In the genomic region with DNA sequence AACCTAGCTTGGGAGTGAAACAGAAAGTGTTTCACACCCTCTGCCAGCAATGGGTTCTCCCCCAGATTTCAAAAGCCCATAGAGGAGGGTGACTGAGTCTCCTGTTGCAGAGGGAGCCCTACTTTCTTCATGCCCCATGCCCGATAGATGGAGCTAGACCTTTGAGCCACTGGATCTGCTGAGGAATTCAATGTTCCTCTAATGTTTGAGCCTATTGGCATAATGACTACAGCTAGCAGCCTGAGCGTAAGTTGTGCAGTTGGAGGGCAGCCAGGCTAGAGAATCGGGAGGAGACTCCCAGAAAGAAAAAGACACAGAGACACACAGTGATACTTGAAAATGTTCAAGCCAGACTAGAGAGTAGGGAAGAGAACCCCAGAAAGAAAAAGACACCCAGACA, we compare ENCODE assay signal across 11 mouse cellular contexts.
DNase-seq lines count a peak whose midpoint lies in the region; ATAC-seq and TF ChIP-seq lines count a peak whose summit lies in the region.
"Had no signal": no experiment of that assay in that cellular context is flagged by ENCODE, and none has a peak within 500 bp of the region (broad histone marks: within the 10 kb centered on the region; RNA-seq: fewer than 3 reads in every experiment).

No protein-coding gene starts in this region.

- no peak overlapping the region for H3K27ac ChIP-seq in left cerebral cortex, adult 2 months
- H3K27ac ChIP-seq: lung, embryonic 15.5 days had no signal

- intact Hi-C loops in left cerebral cortex, adult 2 months (cut with DNase I), result no loop called here

- no peak for ATAC-seq in megakaryocyte, adult 5-6 weeks (ENCODE audit: poor library complexity, severe bottlenecking)
- ATAC-seq: intestine, embryonic 16.5 days had no signal

- H3K4me3 ChIP-seq in left cerebral cortex, adult 2 months, result no peak overlapping the region
- H3K4me3 ChIP-seq: lung, embryonic 15.5 days had no signal

- peak; percentile 36 for TF ChIP-seq CTCF in left cerebral cortex, adult 2 months (IDR thresholded peaks at IDR 0.05)

- peak; percentile 59 to 68 for DNase-seq in cerebellum, postnatal 10 days
- no peak for DNase-seq in cerebellum, adult 9-11 months
- DNase-seq in left cerebral cortex, adult 2 months (ENCODE audit: extremely low spot score in 1 of 2, low spot score in 2 of 2), result peak in 1 of 2 experiments; percentile 14
- DNase-seq in left cerebral cortex, adult 11 months (ENCODE audit: low spot score), result no peak
- DNase-seq in layer of hippocampus, postnatal 10 days (ENCODE audit: low spot score in 2 of 2), result peak; percentile 32 to 47
- peak; percentile 29 for DNase-seq in right cerebral cortex, adult 18-20 months
- no peak for DNase-seq in adrenal gland, adult (ENCODE audit: inconsistent age in 2 of 2, low spot score in 1 of 2)
- DNase-seq: thymus, postnatal 14 days had no signal

Comparison
In these comparisons a context has a peak if more than half of its experiments do, and no peak if none do; other contexts are left out.
1. DNase-seq: peak in cerebellum, postnatal 10 days (2 of 2), layer of hippocampus, postnatal 10 days (2 of 2) and right cerebral cortex, adult 18-20 months (single experiment); none in cerebellum, adult 9-11 months (single experiment), left cerebral cortex, adult 11 months (single experiment) and adrenal gland, adult (0 of 2).